In genomic region chr12:83179860-83180259, GRCm38 (mm10) we compare ENCODE assay signal across 19 mouse cellular contexts.
"Had no signal": no experiment of that assay in that cellular context is flagged by ENCODE, and none has a peak within 500 bp of the region (broad histone marks: within the 10 kb centered on the region; RNA-seq: fewer than 3 reads in every experiment).

No protein-coding gene starts in this region.

- H3K27ac ChIP-seq: liver, embryonic 15.5 days; lung, embryonic 15.5 days; macrophage; midbrain, embryonic 13.5 days; midbrain, embryonic 15.5 days had no signal

- H3K27me3 ChIP-seq: lung, embryonic 15.5 days; midbrain, embryonic 13.5 days; midbrain, embryonic 15.5 days; neural tube, embryonic 13.5 days; neural tube, embryonic 15.5 days had no signal

- H3K4me1 ChIP-seq: liver, embryonic 15.5 days; lung, embryonic 15.5 days; midbrain, embryonic 15.5 days had no signal

- DNase-seq: liver, postnatal 0 days; lung, adult 2 months; lung, postnatal 14 days; lung, postnatal 36 days; right cerebral cortex, adult 18-20 months; right cerebral cortex, postnatal 25 days; right cerebral cortex, postnatal 4 days; spleen, adult 18-20 months; thymus, adult 18-20 months; thymus, postnatal 14 days; thymus, postnatal 36 days had no signal

- H3K4me3 ChIP-seq: liver, embryonic 15.5 days; lung, embryonic 15.5 days; megakaryocyte, embryonic 14.5 days; midbrain, embryonic 13.5 days; midbrain, embryonic 15.5 days; neural tube, embryonic 13.5 days; neural tube, embryonic 15.5 days had no signal
